Comparison of ENCODE assay signal across 21 mouse cellular contexts in the genomic region with DNA sequence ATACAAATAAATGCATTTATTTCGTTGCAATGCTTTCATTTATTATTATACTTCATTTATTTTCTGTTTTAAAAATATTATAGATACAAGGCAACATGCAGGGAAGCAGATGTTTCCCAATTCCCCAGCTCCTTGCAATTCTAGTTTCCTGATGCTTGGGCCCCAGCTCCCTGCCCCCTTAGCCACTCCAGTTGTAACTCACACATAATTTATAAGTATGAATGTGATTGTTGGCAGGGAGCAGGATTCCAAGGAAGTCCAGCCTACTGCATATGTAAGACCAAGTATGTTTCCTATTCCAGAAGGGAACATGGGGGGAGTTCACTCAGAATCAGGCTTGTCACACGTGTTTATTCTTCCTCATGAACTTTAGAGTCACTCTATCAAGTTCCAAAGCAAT. TPM values are rescaled to one million over a fixed set of nuclear protein-coding genes. Genes with fewer than 3 reads are reported as not detected.
A peak's percentile ranks its signal among the peaks of the same experiment; 100 is the strongest.
DNase-seq lines count a peak whose midpoint lies in the region; ATAC-seq lines count a peak whose summit lies in the region.
"Had no signal": no experiment of that assay in that cellular context is flagged by ENCODE, and none has a peak within 500 bp of the region (broad histone marks: within the 10 kb centered on the region; RNA-seq: fewer than 3 reads in every experiment).

No protein-coding gene starts in this region.

- no peak for DNase-seq in kidney, adult 18-20 months
- DNase-seq in lung, postnatal 14 days: no peak
- peak; percentile 17 for DNase-seq in NIH3T3 (ENCODE audit: low read depth)
- peak; percentile 40 for DNase-seq in kidney, postnatal 14 days
- DNase-seq: adrenal gland, adult 8-10 months; adrenal gland, postnatal 36 days; cerebellum, adult 2 months; cerebellum, postnatal 14 days; embryo, embryonic 11 days; gastrocnemius, postnatal 10 days; heart, adult 18-20 months; heart, postnatal 10 days; heart, postnatal 4 days had no signal

- H3K9me3 ChIP-seq in kidney, embryonic 14.5 days (ENCODE audit: control insufficient read depth, low read length): no peaks in the 10 kb centered on the region
- no peaks in the 10 kb centered on the region for H3K9me3 ChIP-seq in lung, embryonic 15.5 days
- no peaks in the 10 kb centered on the region for H3K9me3 ChIP-seq in midbrain, embryonic 13.5 days
- H3K9me3 ChIP-seq: embryonic facial prominence, embryonic 12.5 days; forebrain, embryonic 12.5 days; heart, embryonic 10.5 days; hindbrain, embryonic 12.5 days had no signal

- no peak overlapping the region for H3K9ac ChIP-seq in kidney, embryonic 14.5 days (ENCODE audit: low read depth, low read length)
- no peak overlapping the region for H3K9ac ChIP-seq in lung, embryonic 15.5 days
- no peak overlapping the region for H3K9ac ChIP-seq in midbrain, embryonic 13.5 days (replicated peaks)
- H3K9ac ChIP-seq: embryonic facial prominence, embryonic 12.5 days; forebrain, embryonic 12.5 days; hindbrain, embryonic 12.5 days had no signal

- no peaks in the 10 kb centered on the region for H3K27me3 ChIP-seq in kidney, embryonic 14.5 days (ENCODE audit: control insufficient read depth, insufficient read depth, low read length)
- no peaks in the 10 kb centered on the region for H3K27me3 ChIP-seq in lung, embryonic 15.5 days
- no peaks in the 10 kb centered on the region for H3K27me3 ChIP-seq in midbrain, embryonic 13.5 days
- H3K27me3 ChIP-seq: embryonic facial prominence, embryonic 12.5 days; forebrain, embryonic 12.5 days; hindbrain, embryonic 12.5 days had no signal

- no peak overlapping the region for H3K4me3 ChIP-seq in kidney, embryonic 14.5 days (ENCODE audit: low read length)
- no peak overlapping the region for H3K4me3 ChIP-seq in lung, embryonic 15.5 days
- no peak overlapping the region for H3K4me3 ChIP-seq in midbrain, embryonic 13.5 days (replicated peaks)
- H3K4me3 ChIP-seq: embryonic facial prominence, embryonic 12.5 days; forebrain, embryonic 12.5 days; heart, embryonic 10.5 days; hindbrain, embryonic 12.5 days had no signal

- no peaks in the 10 kb centered on the region for H3K36me3 ChIP-seq in kidney, embryonic 14.5 days (ENCODE audit: control insufficient read depth, insufficient read depth, low read length)
- no peaks in the 10 kb centered on the region for H3K36me3 ChIP-seq in lung, embryonic 15.5 days
- no peaks in the 10 kb centered on the region for H3K36me3 ChIP-seq in midbrain, embryonic 13.5 days
- H3K36me3 ChIP-seq: embryonic facial prominence, embryonic 12.5 days; forebrain, embryonic 12.5 days; heart, embryonic 10.5 days; hindbrain, embryonic 12.5 days had no signal

- 0 out of 2 replicates have a peak, but pooled peaks have one; percentile 47 for ATAC-seq in kidney, embryonic 14.5 days (ENCODE audit: low FRiP score, low TSS enrichment)
- peak; percentile 44; the same call in 1 of the 2 replicates for ATAC-seq in lung, embryonic 15.5 days (ENCODE audit: borderline replicate concordance, extremely low read depth, low FRiP score, low TSS enrichment)
- ATAC-seq in midbrain, embryonic 13.5 days: no peak
- ATAC-seq: forebrain, embryonic 16.5 days had no signal

- H3K4me1 ChIP-seq in kidney, embryonic 14.5 days (ENCODE audit: control insufficient read depth, insufficient read depth, low read length): no peaks in the 10 kb centered on the region
- H3K4me1 ChIP-seq in lung, embryonic 15.5 days: peaks cover 11% of the 10 kb centered on the region
- H3K4me1 ChIP-seq in midbrain, embryonic 13.5 days (replicated peaks): no peaks in the 10 kb centered on the region
- H3K4me1 ChIP-seq: embryonic facial prominence, embryonic 12.5 days; forebrain, embryonic 12.5 days; hindbrain, embryonic 12.5 days had no signal

- no peak overlapping the region for H3K4me2 ChIP-seq in kidney, embryonic 14.5 days (replicated peaks; ENCODE audit: low read depth, low read length)
- H3K4me2 ChIP-seq in lung, embryonic 15.5 days: no peak overlapping the region
- no peak overlapping the region for H3K4me2 ChIP-seq in midbrain, embryonic 13.5 days (replicated peaks)
- H3K4me2 ChIP-seq: embryonic facial prominence, embryonic 12.5 days; forebrain, embryonic 12.5 days; hindbrain, embryonic 12.5 days had no signal

- 52% methylated on average over 2 of the region's 2 CpGs for WGBS in kidney, embryonic 14.5 days
- 34% methylated on average over 2 of the region's 2 CpGs for WGBS in lung, embryonic 15.5 days
- 64% methylated on average over 2 of the region's 2 CpGs for WGBS in midbrain, embryonic 13.5 days

- H3K27ac ChIP-seq in kidney, embryonic 14.5 days (ENCODE audit: low read depth, low read length): no peak overlapping the region
- H3K27ac ChIP-seq in lung, embryonic 15.5 days: no peak overlapping the region
- no peak overlapping the region for H3K27ac ChIP-seq in midbrain, embryonic 13.5 days
- H3K27ac ChIP-seq: embryonic facial prominence, embryonic 12.5 days; forebrain, embryonic 12.5 days; heart, embryonic 10.5 days; hindbrain, embryonic 12.5 days had no signal

RNA-seq across cellular contexts. Expression of gene Ctsh, which starts 42.1 kb away (rescaled TPM):
- polyA plus RNA-seq in kidney, embryonic 14.5 days (2014; fragmentation: Nextera tagmentation; extraction: Ambion mirVana): 57.0 and 70.4 TPM in 2 replicates
- 410 and 503 TPM in 2 replicates for polyA plus RNA-seq in lung, embryonic 15.5 days (2015; fragmentation: Nextera tagmentation; extraction: Ambion mirVana)
- 13.4 and 13.9 TPM in 2 replicates for polyA plus RNA-seq in midbrain, embryonic 13.5 days (2015; fragmentation: Nextera tagmentation; extraction: Ambion mirVana)

Comparison
In these comparisons a context has a peak if more than half of its experiments do, and no peak if none do; other contexts are left out.
1. DNase-seq: peak in NIH3T3 (single experiment) and kidney, postnatal 14 days (single experiment); none in kidney, adult 18-20 months (single experiment) and lung, postnatal 14 days (single experiment).